Mouse (Mus musculus) testis, adult 2 months (tissue): ENCODE results near the gene Trim27.

Experiments
- CTCF ChIP-seq: fragments of 200-500 bp; IDR thresholded peaks from 2 replicates; pipeline ENCODE4 v1.5.1; 2012; ENCODE audit warnings: low read depth, mild to moderate bottlenecking, inconsistent platforms, low read length, moderate library complexity; ENCODE audit not compliant: control insufficient read depth, insufficient read depth, insufficient replicate concordance
- POLR2A ChIP-seq: fragments of 200-500 bp; IDR thresholded peaks from 2 replicates; pipeline ENCODE4 v1.6.1; 2012; ENCODE audit warnings: low read depth, mild to moderate bottlenecking, inconsistent platforms, low read length, moderate library complexity; ENCODE audit not compliant: control insufficient read depth

GRCm38 (mm10) chr13:21221656-21222462 lies 42.6 kb downstream of the Trim27 start:
- TF ChIP-seq CTCF (no peak), POLR2A (no peak)
